Mouse (Mus musculus) heart, embryonic 13.5 days (tissue): ENCODE data around the gene Gm48552. TPM values are rescaled to one million over a fixed set of nuclear protein-coding genes. Genes with fewer than 3 reads are reported as not detected.
A peak's percentile ranks its signal among the peaks of the same experiment; 100 is the strongest.

ENCODE experiments used
- ATAC-seq: fragments of 200-750 bp; cut with Nextera tagmentation; 2 replicates; pipeline ENCODE4 v1.8.0; 2017; ENCODE audit warnings: moderate TSS enrichment; ENCODE audit not compliant: insufficient number of reproducible peaks, low FRiP score, low TSS enrichment; ENCODE audit errors: extremely low read depth
- H3K27ac ChIP-seq: fragments of 300-500 bp; sonication (generic); replicated peaks from 2 replicates; pipeline ENCODE4 v1.5.1; 2015; ENCODE audit warnings: moderate library complexity, mild to moderate bottlenecking, inconsistent platforms
- H3K27me3 ChIP-seq: fragments of 300-500 bp; sonication (generic); replicated peaks from 2 replicates; pipeline ENCODE4 v1.6.1; 2015; ENCODE audit warnings: mild to moderate bottlenecking, inconsistent platforms
- H3K36me3 ChIP-seq: fragments of 300-500 bp; sonication (generic); 2 replicates; pipeline ENCODE4 v1.6.1; 2015; ENCODE audit warnings: mild to moderate bottlenecking, inconsistent platforms
- H3K4me1 ChIP-seq: fragments of 300-500 bp; sonication (generic); 2 replicates; pipeline ENCODE4 v1.6.1; 2015; ENCODE audit warnings: inconsistent platforms
- H3K4me2 ChIP-seq: fragments of 300-500 bp; sonication (generic); 2 replicates; pipeline ENCODE4 v1.6.1; 2015; ENCODE audit warnings: inconsistent platforms, mild to moderate bottlenecking, moderate library complexity
- H3K4me3 ChIP-seq: fragments of 300-500 bp; sonication (generic); 2 replicates; pipeline ENCODE4 v1.5.1; 2015; ENCODE audit warnings: moderate library complexity, mild to moderate bottlenecking, inconsistent platforms
- H3K9ac ChIP-seq: fragments of 300-500 bp; sonication (generic); 2 replicates; pipeline ENCODE4 v1.6.1; 2015; ENCODE audit warnings: inconsistent platforms, mild to moderate bottlenecking, moderate library complexity
- H3K9me3 ChIP-seq: fragments of 300-500 bp; sonication (generic); 2 replicates; pipeline ENCODE4 v1.6.1; 2016; ENCODE audit warnings: inconsistent platforms
- WGBS: fragments of 180-500 bp; shearing (Covaris S2); methylation state at CpG from one replicate; pipeline ENCODE4 v1.1.7; 2015; ENCODE audit warnings: mixed read lengths; 5-methylcytosine and 5-hydroxymethylcytosine counted together
- polyA plus RNA-seq: library from polyadenylated mRNA; unstranded; fragments of >200 nt; fragmentation: Nextera tagmentation; extraction: Ambion mirVana; gene quantifications from 2 replicates; pipeline ENCODE4 v1.2.1, GENCODE M21; 2015

Gm48552 gene
- polyA plus RNA-seq, 1 experiment from 2014 or later = 0.82 TPM

DNA sequence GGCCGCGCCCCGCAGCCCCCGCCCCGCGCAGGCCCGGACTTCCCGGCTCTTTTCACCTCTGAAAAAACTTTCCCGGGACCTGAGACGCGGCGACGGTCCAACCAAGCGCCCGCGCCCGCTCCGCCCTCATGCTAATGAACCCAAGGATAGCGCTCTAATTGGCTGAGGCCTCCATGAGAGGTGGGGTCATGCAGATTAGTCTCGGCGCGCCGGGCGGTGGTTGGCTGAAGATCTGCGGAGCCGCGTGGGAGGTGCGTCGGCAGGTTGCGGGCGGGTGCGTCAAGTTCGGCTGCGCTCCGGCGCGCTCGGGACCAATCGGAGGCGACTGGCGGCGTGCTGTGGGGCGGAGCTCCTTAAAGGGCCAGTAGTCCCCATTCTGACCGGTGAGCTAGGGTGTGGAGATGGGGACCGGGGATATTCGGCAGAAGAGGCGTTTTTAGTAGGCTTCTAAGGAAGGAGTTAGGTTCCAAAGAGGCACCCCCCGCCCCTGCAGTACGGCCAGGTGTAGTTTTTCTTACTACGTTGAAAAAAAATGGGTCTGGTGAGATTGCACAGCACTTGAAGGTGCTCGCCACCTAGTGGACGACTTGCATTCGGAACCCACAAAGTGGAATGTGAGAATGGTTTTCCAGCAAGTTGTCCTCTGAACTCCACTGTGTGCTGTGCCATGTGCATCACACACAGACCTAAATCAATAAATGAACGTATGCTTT lies 38.3 kb upstream of the Gm48552 start, which contains the start of gene Hmg20b:
Gene Hmg20b (minus strand): TSS at position 130 of the 713 bp plus-strand sequence.
- Histone ChIP-seq H3K9ac (peak within 1 kb of the TSS; percentile 97), H3K36me3 (peaks cover 29% of the 10 kb centered on the region), H3K27me3 (peaks cover 6% of the 10 kb centered on the region; the same call in 1 of the 2 replicates), H3K4me1 (peaks cover 49% of the 10 kb centered on the region), H3K4me3 (peak within 1 kb of the TSS; percentile 86), H3K9me3 (no peaks in the 10 kb centered on the region), H3K4me2 (peak within 1 kb of the TSS; percentile 92), H3K27ac (peak within 1 kb of the TSS; percentile 88)
- ATAC-seq = peak; percentile 91
- under 1% methylated on average over 54 of the region's 54 CpGs for WGBS

DNA sequence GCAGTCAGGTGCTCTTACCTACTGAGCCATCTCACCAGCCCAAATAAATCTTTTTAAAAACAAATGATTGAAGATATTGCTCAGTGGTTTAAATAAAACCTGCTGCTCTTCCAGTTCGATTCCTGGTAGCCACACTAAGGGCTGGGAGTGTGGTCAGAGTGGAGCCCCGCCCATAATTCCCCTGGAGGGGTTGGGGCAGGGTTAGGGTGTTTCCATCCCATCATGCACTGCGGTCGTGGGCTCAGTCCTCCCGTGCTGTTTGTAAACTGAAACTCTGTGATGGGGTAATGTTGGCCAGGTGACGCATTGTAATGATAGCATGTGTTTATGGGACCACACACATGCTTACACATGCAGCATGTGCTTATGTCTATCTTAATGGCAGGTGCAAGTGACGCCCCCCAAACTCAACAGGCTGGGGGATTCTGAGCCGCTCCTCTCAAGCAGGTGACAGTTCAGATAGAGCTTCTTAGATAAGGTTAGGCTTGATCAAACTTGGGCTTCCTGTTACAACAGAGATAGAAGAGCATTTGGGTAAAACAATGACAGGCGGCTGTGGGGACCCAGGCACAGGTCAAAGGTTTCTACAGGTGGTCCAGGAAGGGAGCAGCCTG lies 37.0 kb upstream of the Gm48552 start:
- peak overlapping the region; percentile 66 for H3K4me2 ChIP-seq

DNA sequence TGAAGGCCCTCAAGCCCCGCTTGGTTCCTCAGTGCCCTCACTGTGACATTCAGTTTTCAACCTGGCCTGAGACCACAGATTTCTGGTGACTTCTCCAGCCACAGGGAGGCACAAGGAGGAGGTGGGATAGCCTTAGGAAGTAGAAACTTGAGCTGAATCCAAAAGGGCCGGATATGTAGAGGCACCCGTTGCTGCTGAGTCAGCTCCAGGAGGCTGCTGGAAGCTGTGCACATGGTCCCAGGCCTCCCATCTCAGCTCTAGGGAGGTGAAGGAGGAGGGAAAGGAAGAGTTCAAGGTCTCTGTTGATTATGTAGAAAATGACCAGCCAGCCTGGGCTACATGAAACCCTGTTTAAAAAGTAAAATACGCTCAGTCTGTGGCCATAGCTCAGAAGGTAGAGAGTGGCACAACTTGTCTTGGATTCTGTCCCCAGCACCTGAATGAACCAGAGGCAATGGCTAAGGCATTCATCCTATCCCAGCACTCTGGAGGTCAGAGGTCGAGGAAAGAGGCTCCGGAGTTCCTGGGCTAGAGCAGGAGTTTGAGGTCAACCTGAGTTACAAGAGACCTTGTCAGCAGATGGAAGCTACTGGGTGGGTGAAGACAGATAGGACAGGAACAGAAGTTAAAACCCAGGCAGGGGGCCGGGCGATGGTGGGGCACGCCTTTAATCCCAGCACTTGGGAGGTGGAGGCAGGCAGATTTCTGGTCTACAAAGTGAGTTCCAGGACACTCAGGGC lies 33.9 kb upstream of the Gm48552 start:
- Histone ChIP-seq H3K9ac (0 out of 2 replicates have a peak overlapping the region, but pooled peaks have one; percentile 28), H3K4me1 (peaks cover 42% of the 10 kb centered on the region), H3K4me2 (no peak overlapping the region), H3K27me3 (no peaks in the 10 kb centered on the region), H3K9me3 (no peaks in the 10 kb centered on the region), H3K36me3 (no peaks in the 10 kb centered on the region), H3K4me3 (no peak overlapping the region), H3K27ac (no peak overlapping the region)
- WGBS = 56% methylated on average over 9 of the region's 9 CpGs
- no peak for ATAC-seq

More for the DNA sequence above, 37.0 kb upstream of the Gm48552 start:
- Histone ChIP-seq H3K27ac (peak overlapping the region; percentile 39; the same call in 1 of the 2 replicates), H3K9me3 (no peaks in the 10 kb centered on the region), H3K9ac (peak overlapping the region; percentile 52), H3K4me3 (0 out of 2 replicates have a peak overlapping the region, but pooled peaks have one; percentile 4), H3K36me3 (peaks cover 18% of the 10 kb centered on the region), H3K27me3 (no peaks in the 10 kb centered on the region), H3K4me1 (peaks cover 47% of the 10 kb centered on the region)
- ATAC-seq = no peak
- 15% methylated on average over 9 of the region's 9 CpGs for WGBS

DNA sequence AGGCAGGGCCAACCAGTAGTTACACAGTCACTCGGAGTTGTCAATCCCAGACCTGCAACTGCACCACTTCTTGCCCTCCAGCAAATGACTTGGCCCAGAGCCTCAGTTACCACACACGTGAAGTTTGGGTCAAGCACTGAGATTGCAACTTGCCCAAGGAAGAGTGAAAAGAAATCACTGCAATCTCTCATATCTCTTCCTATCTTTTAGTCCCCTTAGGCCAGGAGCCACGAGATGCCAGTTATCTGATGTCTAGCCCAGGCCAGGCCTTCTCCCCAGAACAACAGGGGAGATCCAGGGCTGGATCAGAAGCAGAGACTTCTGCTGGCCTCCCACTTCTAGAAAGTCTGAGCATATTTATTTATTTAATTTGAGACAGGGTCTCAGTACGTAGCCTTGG lies 33.3 kb upstream of the Gm48552 start:
- no peak overlapping the region for H3K4me3 ChIP-seq
- no peak overlapping the region for H3K4me2 ChIP-seq
- H3K36me3 ChIP-seq = no peaks in the 10 kb centered on the region
- no peaks in the 10 kb centered on the region for H3K9me3 ChIP-seq
- H3K4me1 ChIP-seq = peaks cover 48% of the 10 kb centered on the region
- no peak for ATAC-seq
- H3K9ac ChIP-seq = no peak overlapping the region
- no peak overlapping the region for H3K27ac ChIP-seq
- 67% methylated on average over 4 of the region's 4 CpGs for WGBS
- no peaks in the 10 kb centered on the region for H3K27me3 ChIP-seq

DNA sequence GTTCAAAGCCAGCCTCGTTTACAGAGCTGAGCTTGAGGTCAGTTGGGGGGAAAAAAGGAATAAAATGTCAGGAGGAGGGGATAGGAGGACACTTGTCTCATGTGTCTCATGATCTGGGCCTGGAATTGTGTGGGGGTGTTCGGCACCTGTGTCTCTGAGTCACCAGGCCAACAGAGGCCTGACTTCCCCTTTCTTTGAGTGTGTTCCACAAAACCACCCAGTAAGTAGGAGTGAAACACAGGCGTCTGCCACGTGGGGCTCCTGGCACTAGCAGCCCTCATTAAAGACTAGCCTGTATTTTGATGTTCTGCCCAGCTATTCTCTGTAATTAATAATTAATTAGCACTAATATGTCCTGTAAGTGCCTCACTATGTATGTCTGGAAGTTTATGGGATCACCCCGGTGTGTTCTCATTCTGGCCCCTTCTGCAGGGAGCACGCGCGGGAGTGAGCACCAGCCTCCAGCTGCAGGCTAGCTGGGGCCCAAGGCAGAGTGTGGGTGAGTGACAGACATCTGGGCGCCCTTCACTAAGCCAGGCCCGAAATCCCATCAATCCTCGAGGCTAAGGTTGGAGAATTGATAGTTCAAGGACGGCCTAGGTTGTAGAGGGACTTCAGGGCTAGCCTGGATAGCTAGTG lies 32.3 kb upstream of the Gm48552 start:
- Histone ChIP-seq H3K4me3 (peak overlapping the region; percentile 92), H3K9me3 (no peaks in the 10 kb centered on the region), H3K27me3 (no peaks in the 10 kb centered on the region), H3K27ac (no peak overlapping the region), H3K4me1 (peaks cover 51% of the 10 kb centered on the region), H3K4me2 (peak overlapping the region; percentile 99), H3K36me3 (peaks cover 7% of the 10 kb centered on the region), H3K9ac (peak overlapping the region; percentile 28)
- WGBS = 49% methylated on average over 12 of the region's 12 CpGs
- no peak for ATAC-seq

DNA sequence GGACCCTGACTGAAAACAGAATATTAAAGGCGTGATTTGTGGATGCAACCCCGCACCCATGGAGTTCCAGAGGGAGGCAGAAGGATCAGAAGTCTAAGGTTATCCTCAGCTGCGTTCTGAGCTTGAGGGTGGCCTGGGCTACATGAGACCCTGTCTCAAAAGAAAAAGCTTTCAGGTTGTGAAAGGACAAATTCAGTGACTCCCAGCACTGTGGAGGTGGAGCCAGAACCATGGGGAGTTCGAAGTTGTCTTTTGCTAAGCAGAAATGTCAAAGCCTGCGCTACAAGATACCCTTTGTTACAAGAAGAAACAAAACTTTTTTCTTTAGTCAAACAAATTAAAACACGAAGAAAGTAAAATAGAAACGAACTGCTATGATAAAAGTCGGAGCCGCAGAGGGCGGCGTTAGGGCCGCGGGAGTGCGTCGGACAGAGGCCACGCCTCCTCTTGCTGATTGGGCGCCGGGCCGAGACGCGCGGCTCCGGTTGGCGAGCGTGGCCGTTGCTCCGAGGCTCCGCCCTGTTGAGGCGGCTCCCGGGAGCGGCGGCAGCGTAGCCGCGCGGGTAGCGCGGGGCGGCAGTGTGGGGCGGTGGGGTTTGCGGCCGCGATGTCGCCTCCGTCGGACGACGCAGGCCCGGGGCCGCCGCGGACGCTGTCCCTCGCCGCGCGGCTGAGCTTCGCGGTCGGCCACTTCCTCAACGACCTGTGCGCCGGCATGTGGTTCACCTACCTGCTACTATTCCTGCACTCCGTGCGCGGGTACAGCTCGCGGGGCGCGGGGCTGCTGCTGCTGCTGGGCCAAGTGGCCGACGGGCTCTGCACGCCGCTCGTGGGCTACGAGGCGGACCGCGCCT lies 31.6 kb upstream of the Gm48552 start, which contains the start of gene Mfsd12:
Gene Mfsd12 (plus strand): TSS at position 501 of the 854 bp plus-strand sequence.
- Histone ChIP-seq H3K4me1 (peaks cover 54% of the 10 kb centered on the region), H3K27me3 (no peaks in the 10 kb centered on the region)

DNA sequence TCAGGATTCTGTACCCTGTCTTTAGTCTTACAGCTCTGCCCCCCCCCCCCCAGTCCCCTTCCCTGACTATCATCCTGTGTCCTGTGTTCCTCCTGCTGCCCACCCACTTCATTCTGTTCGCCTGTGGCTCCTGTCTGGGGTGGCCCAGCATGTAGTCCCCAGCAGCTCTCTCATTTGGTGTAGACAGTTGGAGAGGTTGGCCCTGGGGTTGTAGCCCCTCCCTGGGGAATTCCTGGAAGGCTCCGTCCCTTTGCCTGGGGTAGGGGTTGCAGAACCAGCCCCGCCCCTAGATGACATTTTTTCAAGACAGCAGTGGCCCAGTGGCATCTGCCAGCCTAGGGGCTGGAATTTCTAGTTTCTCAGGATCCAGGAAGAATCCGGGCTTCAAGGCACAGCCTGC lies 30.6 kb upstream of the Gm48552 start:
- H3K36me3 ChIP-seq = peaks cover 18% of the 10 kb centered on the region
- H3K4me3 ChIP-seq = peak overlapping the region; percentile 92
- 19% methylated on average over 4 of the region's 4 CpGs for WGBS
- H3K9ac ChIP-seq = peak overlapping the region; percentile 96
- H3K4me1 ChIP-seq = peaks cover 63% of the 10 kb centered on the region
- no peak for ATAC-seq
- H3K4me2 ChIP-seq = peak overlapping the region; percentile 99
- peak overlapping the region; percentile 70 for H3K27ac ChIP-seq
- H3K9me3 ChIP-seq = no peaks in the 10 kb centered on the region
- no peaks in the 10 kb centered on the region for H3K27me3 ChIP-seq

More for the DNA sequence above, 31.6 kb upstream of the Gm48552 start, which contains the start of gene Mfsd12:
- Histone ChIP-seq H3K9me3 (no peaks in the 10 kb centered on the region), H3K9ac (peak within 1 kb of the TSS; percentile 96), H3K27ac (peak within 1 kb of the TSS; percentile 70), H3K4me2 (peak within 1 kb of the TSS; percentile 99), H3K36me3 (peaks cover 14% of the 10 kb centered on the region), H3K4me3 (peak within 1 kb of the TSS; percentile 92)
- 2% methylated on average over 79 of the region's 79 CpGs for WGBS
- peak; percentile 83 for ATAC-seq

DNA sequence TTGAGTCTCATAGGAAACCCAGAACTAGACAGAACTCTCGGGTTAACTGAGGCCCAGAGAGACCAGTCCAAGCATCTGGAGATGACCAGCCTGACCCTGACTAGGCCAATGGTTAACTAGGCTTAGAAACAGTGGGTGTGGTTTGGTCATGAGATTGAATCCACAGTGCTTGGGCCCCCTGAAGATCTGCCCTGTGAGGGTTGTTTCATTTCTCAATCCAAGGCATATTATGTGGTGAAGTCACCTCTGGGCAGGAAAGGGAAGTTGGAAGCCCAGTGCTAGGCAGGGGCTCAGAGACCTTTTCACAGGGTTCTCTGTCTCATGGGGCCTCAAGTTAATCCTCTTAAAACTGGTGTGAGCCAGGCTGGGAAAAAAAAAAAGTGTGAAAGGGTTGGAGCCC lies 30.0 kb upstream of the Gm48552 start:
- H3K4me3 ChIP-seq = peak overlapping the region; percentile 92
- no peaks in the 10 kb centered on the region; the same call in 1 of the 2 replicates for H3K27me3 ChIP-seq
- H3K9ac ChIP-seq = peak overlapping the region; percentile 96
- 48% methylated on average over 1 of the region's 1 CpGs for WGBS
- H3K4me2 ChIP-seq = peak overlapping the region; percentile 99
- H3K9me3 ChIP-seq = no peaks in the 10 kb centered on the region
- no peak for ATAC-seq
- peaks cover 70% of the 10 kb centered on the region for H3K4me1 ChIP-seq
- peak overlapping the region; percentile 70 for H3K27ac ChIP-seq
- peaks cover 18% of the 10 kb centered on the region for H3K36me3 ChIP-seq

DNA sequence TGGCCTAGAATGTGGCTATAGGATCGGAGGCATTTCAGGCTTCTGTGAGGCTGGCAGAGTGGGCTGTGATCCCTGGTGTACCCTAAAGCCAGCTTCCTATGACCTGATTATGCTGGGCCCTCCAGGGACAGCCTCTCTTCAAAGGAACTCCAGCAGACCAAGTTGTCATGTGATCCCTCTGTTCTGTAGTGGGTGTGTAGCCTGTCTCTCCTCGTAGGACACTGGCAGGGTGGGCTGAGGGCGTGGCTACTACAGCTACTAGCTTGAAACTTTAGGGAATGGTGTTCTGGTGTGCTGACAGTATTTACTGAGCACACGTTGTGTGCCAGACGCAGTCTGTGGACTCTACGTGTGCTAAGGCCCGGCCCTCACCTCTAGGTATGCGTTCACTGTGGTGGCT lies 28.1 kb upstream of the Gm48552 start:
- peaks cover 7% of the 10 kb centered on the region; the same call in 1 of the 2 replicates for H3K27me3 ChIP-seq
- H3K9me3 ChIP-seq = no peaks in the 10 kb centered on the region
- WGBS = 66% methylated on average over 8 of the region's 8 CpGs
- no peak for ATAC-seq
- H3K4me2 ChIP-seq = peak overlapping the region; percentile 21; the same call in 1 of the 2 replicates
- peak overlapping the region; percentile 61 for H3K27ac ChIP-seq
- H3K36me3 ChIP-seq = peaks cover 18% of the 10 kb centered on the region
- H3K4me1 ChIP-seq = peaks cover 89% of the 10 kb centered on the region
- H3K4me3 ChIP-seq = no peak overlapping the region
- peak overlapping the region; percentile 60 for H3K9ac ChIP-seq

DNA sequence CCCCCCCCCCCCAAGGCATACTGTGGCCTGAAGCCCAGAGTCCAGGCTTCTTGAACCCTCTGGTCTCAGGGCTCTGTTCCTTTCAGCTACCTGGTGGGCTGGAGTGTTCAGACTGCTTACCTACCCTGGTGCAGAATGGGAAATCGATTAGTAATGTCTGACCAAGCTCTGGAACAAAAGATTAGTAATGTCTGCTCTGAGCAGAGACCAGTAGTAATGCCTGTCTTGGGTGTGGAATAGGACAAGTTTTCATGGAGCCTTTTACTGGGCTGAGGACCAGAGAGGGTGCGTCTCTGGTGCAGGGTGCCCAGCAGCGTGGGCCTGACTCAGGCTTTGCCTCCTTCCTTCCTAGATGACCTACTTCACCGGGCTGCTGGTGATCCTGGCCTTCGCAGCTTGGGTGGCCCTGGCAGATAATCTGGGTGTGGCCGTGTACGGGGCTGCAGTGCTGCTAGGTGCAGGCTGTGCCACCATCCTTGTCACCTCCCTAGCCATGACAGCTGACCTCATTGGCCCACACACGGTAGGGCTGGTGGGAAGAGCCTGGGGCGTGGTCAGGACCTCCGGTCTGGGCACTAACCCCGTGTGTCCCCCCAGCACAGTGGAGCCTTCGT lies 26.4 kb upstream of the Gm48552 start:
- peaks cover 7% of the 10 kb centered on the region; the same call in 1 of the 2 replicates for H3K27me3 ChIP-seq
- ATAC-seq = no peak
- H3K4me2 ChIP-seq = peak overlapping the region; percentile 81
- peaks cover 32% of the 10 kb centered on the region for H3K36me3 ChIP-seq
- no peaks in the 10 kb centered on the region for H3K9me3 ChIP-seq
- peaks cover 97% of the 10 kb centered on the region for H3K4me1 ChIP-seq
- peak overlapping the region; percentile 83 for H3K9ac ChIP-seq
- peak overlapping the region; percentile 96 for H3K27ac ChIP-seq
- WGBS = 30% methylated on average over 12 of the region's 12 CpGs
- H3K4me3 ChIP-seq = peak overlapping the region; percentile 52; the same call in 1 of the 2 replicates
